Mouse (Mus musculus): Measurements from ENCODE around the gene Trpv3. TPM values are rescaled to one million over a fixed set of nuclear protein-coding genes. Genes with fewer than 3 reads are reported as not detected.

Trpv3 gene
- under 1 TPM; 0.10 TPM for total RNA-seq (2021)
- long read RNA-seq, experiment 1: 0 reads
- long read RNA-seq, experiment 2: 0 reads

DNA sequence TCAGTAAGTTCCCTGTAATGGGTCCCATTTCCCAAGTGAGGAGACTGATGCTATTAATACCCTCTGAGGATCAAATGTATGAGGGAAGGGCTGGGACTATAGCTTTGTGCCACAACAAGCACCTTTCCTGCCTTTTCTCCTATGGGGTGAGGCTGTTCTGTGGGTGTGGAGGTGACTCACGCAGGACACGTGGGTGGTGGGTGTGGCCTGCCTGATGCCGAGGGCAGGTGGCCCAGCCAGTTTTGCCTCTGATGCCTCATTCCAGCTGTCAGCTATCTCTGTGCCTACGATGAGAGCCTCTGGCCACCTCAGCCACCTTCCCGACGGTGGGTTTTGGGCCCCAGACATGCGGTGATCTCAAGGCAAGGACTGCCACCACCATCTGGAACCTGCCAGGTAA is at the start of gene Trpv3:
Gene Trpv3, plus strand, starts transcription at position 122 of the 400 bp plus-strand sequence.
- intact Hi-C loops (cut with DNase I): no loop called here
- DNase-seq: no peak

GRCm38 (mm10) chr11:73219671-73220070 is 47.5 kb upstream of the Trpv3 start:
- DNase-seq: no peak
- intact Hi-C loops (cut with DNase I): no loop called here

- no peak for DNase-seq
- intact Hi-C loops (cut with DNase I): no loop called here
Measured at GRCm38 (mm10) chr11:73220651-73221050, 46.5 kb upstream of the Trpv3 start.

DNA sequence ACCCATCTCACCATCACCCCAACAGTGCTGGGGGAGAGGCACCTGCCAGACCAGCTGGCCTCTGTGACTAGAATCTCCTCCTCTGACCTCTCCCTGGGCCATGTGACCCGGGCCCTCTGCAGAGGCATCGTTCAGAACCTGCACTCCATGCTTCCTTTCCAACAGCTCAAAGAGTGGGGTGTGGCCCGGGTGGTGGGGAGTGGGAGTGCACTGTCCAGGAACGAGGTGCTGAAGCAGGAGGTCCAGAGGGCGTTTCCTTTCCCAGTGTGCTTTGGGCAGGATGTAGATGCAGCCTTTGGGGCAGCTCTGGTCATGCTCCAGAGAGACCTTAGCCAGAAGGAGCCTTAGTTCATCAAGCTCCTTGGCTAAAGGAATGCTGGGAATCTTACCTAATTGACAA is 44.3 kb upstream of the Trpv3 start:
- no peak for DNase-seq
- intact Hi-C loops (cut with DNase I): no loop called here

- DNase-seq: peak; percentile 19 to 42
- intact Hi-C loops (cut with DNase I): no loop called here
Measured at GRCm38 (mm10) chr11:73223966-73224365, 43.2 kb upstream of the Trpv3 start.

DNA sequence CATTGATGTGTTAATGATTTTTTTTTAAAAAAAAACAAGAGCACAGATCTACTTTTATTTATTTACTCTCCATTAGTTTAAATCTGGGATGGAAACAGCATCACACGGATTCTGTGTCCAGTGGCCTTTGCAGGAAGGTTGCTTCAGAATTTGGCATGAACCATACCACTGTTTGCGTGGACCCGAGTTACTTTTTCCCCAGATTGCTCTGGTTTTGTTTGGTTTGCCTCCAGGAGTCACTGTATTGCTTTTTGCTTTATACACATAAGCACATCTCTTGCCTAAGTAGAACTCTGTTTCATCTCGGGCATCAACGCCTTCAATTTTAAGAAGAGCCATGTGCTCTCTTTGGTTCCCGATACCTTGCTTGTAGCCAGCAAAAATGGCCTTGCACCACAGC is 41.3 kb upstream of the Trpv3 start:
- intact Hi-C loops (cut with DNase I): no loop called here
- DNase-seq: no peak

DNA sequence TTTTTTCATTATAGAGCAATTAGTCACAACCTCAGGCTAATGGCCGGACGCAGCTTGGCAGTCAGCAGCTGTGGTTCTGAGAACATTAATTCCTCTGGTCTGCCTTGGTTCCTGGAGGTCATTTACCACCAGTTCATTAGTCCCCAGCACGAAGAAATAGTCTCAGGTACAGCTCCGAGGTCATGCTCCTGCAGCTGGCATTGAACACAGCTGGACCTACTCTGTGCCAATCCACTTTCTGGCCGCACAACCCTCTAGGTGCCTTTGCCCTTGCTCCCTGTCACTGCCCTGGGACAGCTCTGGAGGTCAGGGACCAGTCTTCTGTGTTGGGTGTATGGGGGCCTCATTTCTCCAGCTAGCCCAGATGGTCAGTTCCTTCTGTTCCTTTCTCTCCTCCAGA is 38.3 kb upstream of the Trpv3 start:
- DNase-seq: no peak
- intact Hi-C loops (cut with DNase I): no loop called here

DNA sequence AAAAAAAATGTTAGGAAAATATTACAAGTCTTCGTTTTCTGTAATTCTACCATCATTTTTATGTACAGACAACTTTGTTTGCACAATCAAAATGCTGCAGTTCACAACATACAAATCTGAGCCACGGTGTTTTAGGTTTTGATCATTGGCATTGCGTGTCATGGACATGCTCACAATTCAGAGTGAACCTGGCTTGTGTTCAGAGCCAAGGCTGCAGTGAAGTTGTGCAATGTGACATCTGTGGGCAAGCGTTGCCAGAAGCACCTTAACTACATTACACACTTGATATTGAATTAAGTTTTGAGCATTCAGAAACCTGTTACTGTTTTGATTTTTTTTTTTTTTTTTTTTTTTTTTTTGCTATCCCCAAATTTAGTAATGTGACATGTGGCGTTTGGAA is 37.1 kb upstream of the Trpv3 start:
- no peak for DNase-seq
- intact Hi-C loops (cut with DNase I): no loop called here

- no peak for DNase-seq
- intact Hi-C loops (cut with DNase I): no loop called here
Measured at GRCm38 (mm10) chr11:73232513-73232912, 34.7 kb upstream of the Trpv3 start.

DNA sequence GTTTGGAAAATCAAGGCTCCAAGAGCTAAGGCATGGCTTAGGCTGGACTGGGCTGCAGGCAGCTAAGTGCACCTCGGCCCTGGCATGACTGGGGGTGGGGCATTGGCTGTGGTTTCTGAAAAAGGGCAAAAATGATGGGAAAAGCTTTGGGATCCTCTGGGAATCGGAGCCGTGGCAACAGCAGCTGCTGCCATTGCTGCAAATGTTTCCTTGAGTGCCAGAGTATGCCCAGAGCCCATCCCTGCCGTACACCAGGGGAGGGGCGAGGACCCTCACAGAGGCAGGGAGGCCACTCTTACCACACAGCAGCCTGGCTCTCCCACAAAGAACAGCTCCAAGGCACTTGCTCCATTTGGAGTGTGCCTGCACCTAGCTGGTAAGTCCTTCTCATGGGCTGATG is 33.2 kb upstream of the Trpv3 start, which contains the start of gene Trpv1:
Gene Trpv1, plus strand, starts transcription at position 301 of the 400 bp plus-strand sequence.
- DNase-seq: no peak
- intact Hi-C loops (cut with DNase I): no loop called here

DNA sequence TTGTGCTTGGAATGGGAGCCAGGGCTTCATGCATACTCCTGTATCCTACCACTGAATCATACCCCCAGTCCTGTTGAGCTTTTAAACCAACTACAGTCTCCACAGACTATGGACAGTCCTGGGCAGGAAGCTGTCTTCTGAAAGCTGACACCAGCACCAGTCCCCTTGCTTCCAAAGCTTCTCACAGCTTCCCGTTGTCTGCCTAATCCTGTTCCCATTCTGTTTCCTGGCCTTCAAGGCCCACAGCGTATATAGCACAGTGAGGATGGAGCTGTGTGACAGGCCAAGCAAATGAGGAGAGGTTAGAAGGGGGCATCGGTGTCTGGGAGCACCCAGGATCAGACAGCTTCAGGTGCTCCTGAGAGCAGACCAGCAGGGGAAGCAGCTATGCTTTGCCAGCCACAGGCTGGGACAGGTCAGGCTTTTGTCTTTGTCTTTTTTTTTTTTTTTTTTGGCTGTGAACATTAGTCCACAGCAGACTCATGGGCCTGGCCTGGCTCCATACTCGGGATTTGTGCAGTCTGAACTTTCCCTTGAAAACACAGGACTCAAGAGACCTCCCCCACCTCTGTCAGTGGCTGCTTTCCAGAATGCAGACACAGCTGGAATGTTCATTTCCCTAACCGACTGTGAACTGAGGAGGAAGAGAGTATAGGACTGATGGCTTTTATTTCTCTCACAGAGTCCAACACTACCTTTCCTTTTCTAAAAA is 31.0 kb upstream of the Trpv3 start:
- intact Hi-C loops (cut with DNase I): no loop called here
- peak; percentile 83 for DNase-seq

GRCm38 (mm10) chr11:73236731-73237130 is 30.5 kb upstream of the Trpv3 start:
- DNase-seq: peak in 1 of 2 experiments; percentile 18
- intact Hi-C loops (cut with DNase I): no loop called here

GRCm38 (mm10) chr11:73242199-73242598 is 25.0 kb upstream of the Trpv3 start:
- intact Hi-C loops (cut with DNase I): no loop called here
- DNase-seq: no peak

GRCm38 (mm10) chr11:73242777-73243176 is 24.4 kb upstream of the Trpv3 start:
- DNase-seq: no peak
- intact Hi-C loops (cut with DNase I): no loop called here

DNA sequence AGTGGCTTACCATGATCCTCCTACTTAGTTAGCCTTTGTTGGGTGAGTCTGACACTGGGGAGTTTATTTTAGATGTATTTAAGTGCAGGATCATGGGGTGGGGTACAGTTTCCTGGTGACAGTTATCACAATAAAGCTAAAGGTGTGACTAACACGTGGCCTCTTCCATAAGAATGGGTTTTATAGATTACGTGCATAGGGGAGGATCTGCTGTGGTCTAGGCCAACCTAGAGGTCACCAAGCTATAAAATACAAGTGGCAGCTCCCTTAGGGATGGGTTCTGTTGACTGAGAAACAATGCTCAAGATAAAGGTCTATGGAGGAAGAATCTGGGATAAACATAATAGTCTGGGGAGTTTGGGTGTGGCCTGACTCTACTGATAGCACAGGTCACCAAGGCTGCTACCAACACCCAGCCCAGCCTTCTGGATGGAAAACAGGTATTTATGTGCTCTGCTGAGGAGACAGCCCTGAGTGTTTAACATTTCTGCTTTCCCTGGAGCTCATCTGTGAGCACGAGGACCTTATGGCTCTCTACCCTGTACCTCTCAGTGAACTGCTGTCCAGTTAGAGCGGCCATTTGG is 9.7 kb upstream of the Trpv3 start:
- no peak for DNase-seq
- intact Hi-C loops (cut with DNase I): no loop called here

GRCm38 (mm10) chr11:73258664-73259063 is 8.5 kb upstream of the Trpv3 start:
- intact Hi-C loops (cut with DNase I): no loop called here
- no peak for DNase-seq

DNA sequence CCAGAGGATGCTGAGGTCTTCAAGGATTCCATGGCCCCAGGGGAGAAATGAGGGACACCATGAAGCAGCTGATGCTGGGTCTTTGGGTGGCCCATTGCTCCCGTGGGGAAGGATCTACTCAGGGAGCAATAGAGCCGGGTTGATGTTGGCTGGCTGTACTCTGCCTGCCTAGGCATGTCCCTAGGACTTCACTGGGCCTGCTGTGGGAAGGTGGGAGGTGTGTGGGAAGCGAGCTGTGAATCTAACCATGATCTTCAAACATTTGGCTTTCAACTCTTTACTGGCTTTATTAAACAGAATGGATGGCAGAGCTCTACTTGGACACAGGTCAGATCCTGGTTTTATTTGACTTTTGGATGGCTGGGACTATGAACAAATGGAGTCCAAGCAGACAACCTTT is 6.7 kb upstream of the Trpv3 start:
- intact Hi-C loops (cut with DNase I): no loop called here

GRCm38 (mm10) chr11:73261385-73261784 is 5.8 kb upstream of the Trpv3 start:
- intact Hi-C loops (cut with DNase I): no loop called here
- DNase-seq: no peak

More for the DNA sequence above, 6.7 kb upstream of the Trpv3 start:
- DNase-seq: no peak

GRCm38 (mm10) chr11:73274821-73275220 is 7.6 kb downstream of the Trpv3 start:
- DNase-seq: no peak
- intact Hi-C loops (cut with DNase I): no loop called here

DNA sequence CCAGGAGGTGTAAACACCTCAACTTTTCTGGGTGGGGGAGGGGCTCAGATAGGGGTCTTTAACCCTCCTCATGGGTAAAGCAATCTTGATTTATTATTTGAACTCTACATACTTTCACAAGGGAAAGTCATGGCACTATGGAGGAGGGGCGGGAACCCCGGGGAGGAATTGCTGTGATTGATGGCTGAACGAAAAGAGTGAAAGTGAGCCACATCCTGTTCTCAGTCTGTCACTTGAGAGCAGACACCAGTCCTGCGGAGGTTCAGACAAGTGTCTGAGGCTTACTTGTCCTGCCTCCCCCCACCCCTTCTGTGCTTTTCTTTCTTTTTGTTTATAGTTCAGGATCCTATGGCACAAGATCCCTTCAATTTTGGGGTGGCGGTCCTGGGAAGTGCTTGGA is 13.5 kb downstream of the Trpv3 start:
- DNase-seq: no peak
- intact Hi-C loops (cut with DNase I): loop anchor here (2.0 kb wide), 1 partner anchor 144 kb away; no protein-coding TSS in a partner anchor

DNA sequence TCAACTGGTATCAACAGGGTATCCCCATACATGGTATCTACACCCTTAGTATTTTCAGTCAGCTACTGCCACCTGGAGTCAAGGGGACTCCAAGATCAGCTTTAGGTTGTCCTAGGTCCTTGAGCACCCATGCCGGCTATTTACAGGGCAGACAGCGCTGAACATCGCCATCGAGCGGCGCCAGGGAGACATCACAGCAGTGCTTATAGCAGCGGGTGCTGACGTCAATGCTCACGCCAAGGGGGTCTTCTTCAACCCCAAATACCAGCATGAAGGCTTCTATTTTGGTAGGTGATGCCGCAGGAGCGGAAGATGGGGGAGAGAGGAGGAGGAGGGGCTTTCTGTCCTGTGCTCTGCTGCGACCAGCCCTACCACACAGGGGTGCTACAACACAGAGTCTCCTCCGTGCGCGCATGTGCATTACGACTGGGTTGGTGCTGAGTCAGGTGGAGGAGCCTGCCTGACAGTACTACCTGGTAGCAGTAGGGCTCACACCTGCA is 14.4 kb downstream of the Trpv3 start:
- peak; percentile 40 to 44 for DNase-seq
- intact Hi-C loops (cut with DNase I): loop anchor here (2.0 kb wide), 1 partner anchor 145 kb away; no protein-coding TSS in a partner anchor

DNA sequence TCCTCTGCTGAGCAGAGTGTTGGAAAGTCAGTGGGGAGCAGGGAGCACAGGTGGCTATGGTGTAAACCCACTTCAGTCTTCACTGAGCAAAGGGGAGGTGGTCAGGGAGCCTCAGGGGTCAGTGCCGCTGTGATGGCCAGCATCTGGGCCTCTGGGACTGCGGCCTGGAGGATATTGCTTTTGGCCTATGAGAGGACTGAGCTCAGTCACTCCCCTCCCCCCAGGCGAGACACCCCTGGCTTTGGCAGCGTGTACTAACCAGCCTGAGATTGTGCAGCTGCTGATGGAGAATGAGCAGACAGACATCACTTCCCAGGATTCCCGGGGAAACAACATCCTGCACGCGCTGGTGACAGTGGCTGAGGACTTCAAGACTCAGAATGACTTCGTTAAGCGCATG is 16.2 kb downstream of the Trpv3 start:
- DNase-seq: peak; percentile 47 to 60
- intact Hi-C loops (cut with DNase I): no loop called here
